Mouse (Mus musculus) brown adipose tissue, adult 24 weeks (tissue): ENCODE measurements around the gene Kdelr1. TPM values are rescaled to one million over a fixed set of nuclear protein-coding genes. Genes with fewer than 3 reads are reported as not detected.
"Not testable (repeated sequence)": the region's sequence is repeated elsewhere in the genome, so short reads cannot be mapped to it uniquely, and the experiment has no call there.

Experiments
- H3K27ac ChIP-seq: fragments of 200-500 bp; replicated peaks from 2 replicates; pipeline ENCODE4 v1.5.1; 2012; ENCODE audit warnings: low read depth, mild to moderate bottlenecking, low read length
- H3K4me1 ChIP-seq: fragments of 200-500 bp; 2 replicates; pipeline ENCODE4 v1.6.1; 2012; ENCODE audit warnings: low read length, mixed read lengths; ENCODE audit not compliant: control insufficient read depth, insufficient read depth, insufficient read length
- H3K4me3 ChIP-seq: fragments of 200-500 bp; 2 replicates; pipeline ENCODE4 v1.5.1; 2012; ENCODE audit warnings: low read depth, mild to moderate bottlenecking, low read length, moderate library complexity; ENCODE audit not compliant: insufficient read depth
- polyA plus RNA-seq: library from polyadenylated mRNA; stranded (reverse); fragments of >200 nt; gene quantifications from 2 replicates; pipeline ENCODE4 v1.2.4, GENCODE M21; 2012; ENCODE audit not compliant: missing spikeins, insufficient read depth, insufficient read length

Kdelr1 gene
- polyA plus RNA-seq, 1 experiment = 95.6 TPM

DNA sequence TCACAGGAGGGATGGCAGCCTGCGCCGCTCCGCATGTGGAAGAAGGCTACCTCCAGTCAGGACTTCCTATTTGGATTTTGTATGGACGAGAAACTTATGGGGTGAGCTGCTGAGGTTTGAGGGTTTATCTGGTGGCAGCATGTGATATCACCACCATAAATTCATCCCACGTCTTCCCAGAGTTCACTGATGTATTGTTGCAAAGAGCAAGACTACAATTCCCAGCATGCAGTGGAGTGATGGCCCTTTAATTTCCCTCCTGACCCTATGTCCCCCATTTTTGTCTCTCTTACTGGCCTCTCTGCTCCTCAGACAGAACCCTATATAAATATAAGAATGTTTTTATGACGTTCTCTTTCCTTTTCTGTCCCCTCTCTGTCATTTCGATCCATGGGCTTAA, 9.8 kb upstream of the Kdelr1 start:
- no peak overlapping the region for H3K27ac ChIP-seq
- peaks cover 3% of the 10 kb centered on the region; the same call in 1 of the 2 replicates for H3K4me1 ChIP-seq
- no peak overlapping the region for H3K4me3 ChIP-seq

GRCm38 (mm10) chr7:45864435-45864834, 8.1 kb upstream of the Kdelr1 start:
- no peak overlapping the region for H3K4me3 ChIP-seq
- peaks cover 3% of the 10 kb centered on the region; the same call in 1 of the 2 replicates for H3K4me1 ChIP-seq
- H3K27ac ChIP-seq = no peak overlapping the region

DNA sequence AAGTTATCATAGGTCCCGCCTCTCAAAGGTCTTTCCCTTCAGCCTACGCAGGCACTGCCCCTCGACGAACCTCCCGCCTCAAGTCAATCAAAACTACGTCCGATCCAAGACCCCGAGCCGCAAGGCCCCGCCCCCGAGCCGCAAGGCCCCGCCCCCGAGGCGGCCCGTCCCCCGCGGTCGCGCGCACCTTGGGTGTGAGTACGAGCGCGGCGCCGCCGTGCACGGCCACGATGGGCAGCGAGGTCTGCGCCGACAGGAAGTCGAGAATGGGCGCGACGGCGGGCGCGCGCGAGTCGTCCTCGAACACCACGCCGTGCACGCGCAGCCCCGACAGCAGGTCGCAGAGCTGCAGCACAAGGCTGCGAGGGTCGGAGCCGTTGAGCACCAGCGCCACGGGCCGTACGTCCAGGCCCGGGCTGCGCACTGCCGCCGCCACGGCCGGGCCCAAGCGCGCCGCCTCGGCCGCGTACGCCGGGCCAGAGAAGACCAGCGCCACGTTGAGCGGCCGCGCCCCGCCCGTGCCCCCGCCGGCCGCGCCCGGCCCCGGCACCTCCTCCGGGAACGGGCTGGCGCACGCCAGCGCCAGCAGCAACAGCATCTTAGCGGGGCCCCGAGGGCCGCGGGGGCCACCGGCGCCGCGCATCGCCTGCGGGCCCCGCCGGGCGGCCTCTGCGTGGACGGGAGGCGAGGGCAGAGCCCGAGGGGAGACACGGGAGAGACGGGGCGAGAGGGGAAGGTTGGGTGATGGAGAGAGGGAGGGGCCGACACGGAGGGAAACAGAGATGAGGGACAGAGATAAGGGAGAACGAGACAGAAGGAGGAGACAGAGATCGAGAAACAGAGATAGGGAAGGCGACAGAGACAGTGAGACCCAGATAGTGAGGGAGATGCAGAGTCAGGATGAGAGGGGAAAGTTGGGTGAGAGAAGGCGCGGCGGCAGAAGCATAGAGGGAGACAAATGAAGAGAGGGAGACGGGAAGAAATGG, 6.4 kb upstream of the Kdelr1 start:
- Histone ChIP-seq H3K27ac (peak overlapping the region; percentile 25), H3K4me3 (peak overlapping the region; percentile 80), H3K4me1 (peaks cover 3% of the 10 kb centered on the region; the same call in 1 of the 2 replicates)

- H3K4me1 ChIP-seq = peaks cover 3% of the 10 kb centered on the region; the same call in 1 of the 2 replicates
- H3K4me3 ChIP-seq = no peak overlapping the region
- H3K27ac ChIP-seq = no peak overlapping the region
Observed at GRCm38 (mm10) chr7:45867871-45868270, 4.7 kb upstream of the Kdelr1 start.

- peaks cover 6% of the 10 kb centered on the region; the same call in 1 of the 2 replicates for H3K4me1 ChIP-seq
- no peak overlapping the region for H3K27ac ChIP-seq
- H3K4me3 ChIP-seq = no peak overlapping the region
Observed at GRCm38 (mm10) chr7:45869107-45869670, 3.4 kb upstream of the Kdelr1 start.

DNA sequence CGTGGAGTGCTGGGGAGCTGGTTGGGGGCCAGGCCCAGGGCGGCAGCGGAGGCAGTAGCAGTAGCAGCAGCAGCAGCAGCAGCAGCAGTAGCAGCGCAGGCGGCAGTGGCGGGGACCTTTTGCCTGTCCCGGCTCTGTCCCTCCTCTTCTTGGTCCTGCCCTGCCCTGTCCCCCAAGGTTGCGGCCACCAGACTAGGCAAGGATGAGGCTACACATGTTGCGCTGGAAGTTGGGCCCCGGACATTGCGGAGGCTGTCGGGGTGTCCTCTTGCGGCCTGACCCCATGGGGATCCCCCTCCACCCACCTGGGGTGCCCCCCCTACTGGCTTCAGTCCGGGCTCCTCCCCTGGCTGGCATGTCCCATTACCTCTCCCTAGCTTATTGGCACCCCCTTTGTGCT, 2.8 kb upstream of the Kdelr1 start:
- H3K4me1 ChIP-seq = peaks cover 6% of the 10 kb centered on the region; the same call in 1 of the 2 replicates
- H3K4me3 ChIP-seq = no peak overlapping the region
- no peak overlapping the region for H3K27ac ChIP-seq

- Histone ChIP-seq H3K27ac (no peak overlapping the region), H3K4me1 (peaks cover 6% of the 10 kb centered on the region; the same call in 1 of the 2 replicates), H3K4me3 (no peak overlapping the region)
Observed at GRCm38 (mm10) chr7:45870282-45871058, 2.1 kb upstream of the Kdelr1 start.

- 0 out of 2 replicates have a peak, but pooled peaks cover 3% of the 10 kb centered on the region for H3K4me1 ChIP-seq
- H3K27ac ChIP-seq = peak overlapping the region; percentile 84
- peak overlapping the region; percentile 82 for H3K4me3 ChIP-seq
Observed at GRCm38 (mm10) chr7:45873061-45873947, 732 bp downstream of the Kdelr1 start.

- H3K27ac ChIP-seq = no peak overlapping the region
Observed at GRCm38 (mm10) chr7:45876895-45877294, 4.3 kb downstream of the Kdelr1 start.

DNA sequence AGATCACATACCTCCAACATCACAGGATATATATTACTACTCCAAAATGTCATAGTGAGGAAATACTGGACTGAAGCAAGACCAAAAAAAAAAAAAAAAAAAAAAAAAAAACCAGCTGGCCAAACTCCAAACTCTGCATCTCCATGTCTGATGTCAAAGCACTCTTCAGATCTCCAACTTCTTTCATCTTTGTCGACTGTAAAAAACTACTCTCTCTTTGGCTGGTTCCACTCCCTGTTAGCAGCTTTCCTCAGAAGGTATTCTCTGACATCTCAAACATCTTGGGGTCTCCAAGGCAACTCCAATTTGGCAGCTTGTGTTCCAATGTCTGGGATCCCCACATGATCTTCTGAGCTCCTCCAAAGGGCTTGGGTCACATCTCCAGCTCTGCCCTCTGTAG, 5.7 kb downstream of the Kdelr1 start, which contains the start of gene Grin2d:
Gene Grin2d, minus strand, starts transcription at position 101 of the 400 bp plus-strand sequence.
- not testable (repeated sequence) for H3K4me3 ChIP-seq, H3K4me1 ChIP-seq, H3K27ac ChIP-seq

More at GRCm38 (mm10) chr7:45876895-45877294, 4.3 kb downstream of the Kdelr1 start:
- H3K4me1 ChIP-seq = 0 out of 2 replicates have a peak, but pooled peaks cover 3% of the 10 kb centered on the region
- no peak overlapping the region for H3K4me3 ChIP-seq

- Histone ChIP-seq H3K4me3 (no peak overlapping the region), H3K27ac (no peak overlapping the region), H3K4me1 (no peaks in the 10 kb centered on the region)
Observed at GRCm38 (mm10) chr7:45880531-45880930, 8.0 kb downstream of the Kdelr1 start.

- Histone ChIP-seq H3K27ac (no peak overlapping the region), H3K4me3 (no peak overlapping the region), H3K4me1 (no peaks in the 10 kb centered on the region)
Observed at GRCm38 (mm10) chr7:45881011-45881410, 8.4 kb downstream of the Kdelr1 start.

DNA sequence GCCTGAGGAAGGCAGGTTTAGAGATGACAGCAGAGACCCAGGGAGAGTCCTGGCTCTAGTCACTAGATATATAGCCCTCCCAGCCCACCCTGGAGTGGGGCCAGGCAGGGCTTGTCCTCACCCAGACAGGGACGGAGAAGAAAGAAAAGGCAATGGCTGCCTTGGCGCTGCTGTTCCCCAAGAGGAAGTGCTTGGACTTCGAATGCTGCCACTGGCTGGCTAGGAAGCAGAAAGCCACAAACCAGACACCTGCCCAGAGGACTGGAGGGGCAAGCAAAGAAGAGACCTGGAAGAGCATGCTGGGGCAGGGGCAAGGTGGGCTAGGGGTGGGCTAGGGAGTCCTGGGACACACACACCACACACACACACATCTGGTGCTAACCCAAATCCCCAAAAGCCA, 14.7 kb downstream of the Kdelr1 start:
- H3K4me3 ChIP-seq = no peak overlapping the region
- no peaks in the 10 kb centered on the region for H3K4me1 ChIP-seq
- no peak overlapping the region for H3K27ac ChIP-seq

- Histone ChIP-seq H3K27ac (no peak overlapping the region), H3K4me3 (no peak overlapping the region), H3K4me1 (no peaks in the 10 kb centered on the region)
Observed at GRCm38 (mm10) chr7:45892651-45893050, 20.1 kb downstream of the Kdelr1 start.
